Mouse (Mus musculus) hindbrain, embryonic 13.5 days (tissue): ENCODE measurements around the gene 4930402F06Rik. TPM values are rescaled to one million over a fixed set of nuclear protein-coding genes. Genes with fewer than 3 reads are reported as not detected.
A peak's percentile ranks its signal among the peaks of the same experiment; 100 is the strongest.

ENCODE experiments used
- ATAC-seq: fragments of 200-750 bp; cut with Nextera tagmentation; 2 replicates; pipeline ENCODE4 v1.8.0; 2017; ENCODE audit warnings: moderate TSS enrichment; ENCODE audit not compliant: low FRiP score
- H3K27ac ChIP-seq: fragments of 300-500 bp; sonication (generic); 2 replicates; pipeline ENCODE4 v1.5.1; 2015; ENCODE audit warnings: inconsistent platforms, mild to moderate bottlenecking, moderate library complexity
- H3K27me3 ChIP-seq: fragments of 300-500 bp; sonication (generic); 2 replicates; pipeline ENCODE4 v1.6.1; 2015; ENCODE audit warnings: mild to moderate bottlenecking, inconsistent platforms
- H3K36me3 ChIP-seq: fragments of 300-500 bp; sonication (generic); 2 replicates; pipeline ENCODE4 v1.6.1; 2015; ENCODE audit warnings: mild to moderate bottlenecking, inconsistent platforms
- H3K4me1 ChIP-seq: fragments of 300-500 bp; sonication (generic); replicated peaks from 2 replicates; pipeline ENCODE4 v1.6.1; 2015; ENCODE audit warnings: inconsistent platforms
- H3K4me2 ChIP-seq: fragments of 300-500 bp; sonication (generic); 2 replicates; pipeline ENCODE4 v1.6.1; 2015; ENCODE audit warnings: inconsistent platforms, mild to moderate bottlenecking, moderate library complexity
- H3K4me3 ChIP-seq: fragments of 300-500 bp; sonication (generic); 2 replicates; pipeline ENCODE4 v1.5.1; 2015; ENCODE audit warnings: mild to moderate bottlenecking, inconsistent platforms
- H3K9ac ChIP-seq: fragments of 300-500 bp; sonication (generic); 2 replicates; pipeline ENCODE4 v1.6.1; 2015; ENCODE audit warnings: mild to moderate bottlenecking, inconsistent platforms
- H3K9me3 ChIP-seq: fragments of 300-500 bp; sonication (generic); 2 replicates; pipeline ENCODE4 v1.6.1; 2016; ENCODE audit warnings: inconsistent platforms
- WGBS: fragments of 180-500 bp; shearing (Covaris S2); methylation state at CpG from one replicate; pipeline ENCODE4 v1.1.7; 2015; 5-methylcytosine and 5-hydroxymethylcytosine counted together
- polyA plus RNA-seq: library from polyadenylated mRNA; unstranded; fragments of >200 nt; fragmentation: Nextera tagmentation; extraction: Ambion mirVana; gene quantifications from 2 replicates; pipeline ENCODE4 v1.2.1, GENCODE M21; 2015

Gene 4930402F06Rik
- polyA plus RNA-seq: not detected in 2 replicates

- Histone ChIP-seq H3K27me3 (no peaks in the 10 kb centered on the region), H3K4me3 (no peak within 1 kb of the TSS), H3K9ac (no peak within 1 kb of the TSS), H3K4me2 (no peak within 1 kb of the TSS), H3K9me3 (no peaks in the 10 kb centered on the region), H3K4me1 (peaks cover 4% of the 10 kb centered on the region; the same call in 1 of the 2 replicates), H3K36me3 (no peaks in the 10 kb centered on the region), H3K27ac (no peak within 1 kb of the TSS)
- WGBS: 59% methylated on average over 5 of the region's 5 CpGs
- no peak for ATAC-seq
These were observed at the start of gene 4930402F06Rik for GRCm38 (mm10) chr2:35397096-35397495. TSS of gene 4930402F06Rik (minus strand) at chr2:35397175.

GRCm38 (mm10) chr2:35446300-35446699, 49.3 kb upstream of the 4930402F06Rik start:
- no peak overlapping the region for H3K4me3 ChIP-seq
- 82% methylated on average over 5 of the region's 5 CpGs for WGBS
- H3K9ac ChIP-seq: no peak overlapping the region
- no peaks in the 10 kb centered on the region for H3K9me3 ChIP-seq
- ATAC-seq: no peak
- no peaks in the 10 kb centered on the region for H3K27me3 ChIP-seq
- H3K4me2 ChIP-seq: no peak overlapping the region
- H3K4me1 ChIP-seq: peaks cover 14% of the 10 kb centered on the region
- H3K27ac ChIP-seq: no peak overlapping the region
- H3K36me3 ChIP-seq: no peaks in the 10 kb centered on the region

GRCm38 (mm10) chr2:35445610-35446009, 48.6 kb upstream of the 4930402F06Rik start:
- WGBS: 84% methylated on average over 7 of the region's 7 CpGs
- Histone ChIP-seq H3K27me3 (no peaks in the 10 kb centered on the region), H3K9me3 (no peaks in the 10 kb centered on the region), H3K4me3 (no peak overlapping the region), H3K4me2 (no peak overlapping the region), H3K27ac (no peak overlapping the region), H3K36me3 (no peaks in the 10 kb centered on the region), H3K4me1 (peaks cover 14% of the 10 kb centered on the region), H3K9ac (no peak overlapping the region)
- no peak for ATAC-seq

- ATAC-seq: no peak
- Histone ChIP-seq H3K4me1 (peaks cover 14% of the 10 kb centered on the region), H3K27ac (peak overlapping the region; percentile 23; the same call in 1 of the 2 replicates), H3K4me3 (no peak overlapping the region), H3K4me2 (no peak overlapping the region), H3K9me3 (no peaks in the 10 kb centered on the region), H3K27me3 (no peaks in the 10 kb centered on the region), H3K9ac (no peak overlapping the region), H3K36me3 (no peaks in the 10 kb centered on the region)
- WGBS: 79% methylated on average over 6 of the region's 6 CpGs
These were observed 47.8 kb upstream of the 4930402F06Rik start for GRCm38 (mm10) chr2:35444764-35445262.

GRCm38 (mm10) chr2:35443981-35444763, 47.2 kb upstream of the 4930402F06Rik start:
- Histone ChIP-seq H3K4me3 (no peak overlapping the region), H3K27me3 (no peaks in the 10 kb centered on the region), H3K4me1 (peaks cover 14% of the 10 kb centered on the region), H3K4me2 (no peak overlapping the region), H3K9ac (no peak overlapping the region), H3K36me3 (no peaks in the 10 kb centered on the region), H3K9me3 (no peaks in the 10 kb centered on the region), H3K27ac (peak overlapping the region; percentile 23; the same call in 1 of the 2 replicates)
- WGBS: 71% methylated on average over 16 of the region's 16 CpGs
- no peak for ATAC-seq

DNA sequence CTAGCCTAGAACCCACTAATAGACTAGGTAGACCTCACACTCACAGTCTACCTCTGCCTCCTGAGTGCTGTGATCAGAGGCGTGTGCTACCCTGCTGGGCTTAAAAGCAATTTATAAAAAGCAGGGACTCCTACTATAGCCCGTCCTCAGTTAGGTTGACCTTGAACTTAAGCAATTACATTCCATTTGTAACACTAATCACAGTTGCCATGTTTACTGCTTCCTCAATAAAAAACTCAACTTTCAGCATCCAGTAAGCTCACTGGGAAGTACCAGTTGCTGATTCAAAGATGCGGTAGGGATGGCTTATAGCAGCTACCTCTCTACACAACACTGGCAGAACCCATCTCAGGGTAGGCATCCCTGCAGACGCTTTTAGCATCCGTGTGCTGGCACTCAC, 46.4 kb upstream of the 4930402F06Rik start:
- H3K27ac ChIP-seq: no peak overlapping the region
- H3K9ac ChIP-seq: no peak overlapping the region
- H3K4me1 ChIP-seq: peaks cover 11% of the 10 kb centered on the region
- no peaks in the 10 kb centered on the region for H3K27me3 ChIP-seq
- WGBS: 80% methylated on average over 5 of the region's 5 CpGs
- no peak overlapping the region for H3K4me2 ChIP-seq
- H3K36me3 ChIP-seq: no peaks in the 10 kb centered on the region
- H3K4me3 ChIP-seq: no peak overlapping the region
- ATAC-seq: no peak
- H3K9me3 ChIP-seq: no peaks in the 10 kb centered on the region

- H3K4me1 ChIP-seq: peaks cover 11% of the 10 kb centered on the region
- H3K36me3 ChIP-seq: no peaks in the 10 kb centered on the region
- no peak overlapping the region for H3K27ac ChIP-seq
- no peaks in the 10 kb centered on the region for H3K27me3 ChIP-seq
- no peaks in the 10 kb centered on the region for H3K9me3 ChIP-seq
- no peak for ATAC-seq
- 86% methylated on average over 6 of the region's 6 CpGs for WGBS
- H3K9ac ChIP-seq: no peak overlapping the region
- H3K4me3 ChIP-seq: no peak overlapping the region
- no peak overlapping the region for H3K4me2 ChIP-seq
These were observed 45.1 kb upstream of the 4930402F06Rik start for GRCm38 (mm10) chr2:35442079-35442478.

- Histone ChIP-seq H3K9ac (no peak overlapping the region), H3K4me3 (no peak overlapping the region), H3K4me1 (peaks cover 11% of the 10 kb centered on the region), H3K27me3 (no peaks in the 10 kb centered on the region), H3K36me3 (no peaks in the 10 kb centered on the region), H3K27ac (no peak overlapping the region), H3K4me2 (no peak overlapping the region), H3K9me3 (no peaks in the 10 kb centered on the region)
- WGBS: 81% methylated on average over 6 of the region's 6 CpGs
- no peak for ATAC-seq
These were observed 44.4 kb upstream of the 4930402F06Rik start for GRCm38 (mm10) chr2:35441419-35441818.

DNA sequence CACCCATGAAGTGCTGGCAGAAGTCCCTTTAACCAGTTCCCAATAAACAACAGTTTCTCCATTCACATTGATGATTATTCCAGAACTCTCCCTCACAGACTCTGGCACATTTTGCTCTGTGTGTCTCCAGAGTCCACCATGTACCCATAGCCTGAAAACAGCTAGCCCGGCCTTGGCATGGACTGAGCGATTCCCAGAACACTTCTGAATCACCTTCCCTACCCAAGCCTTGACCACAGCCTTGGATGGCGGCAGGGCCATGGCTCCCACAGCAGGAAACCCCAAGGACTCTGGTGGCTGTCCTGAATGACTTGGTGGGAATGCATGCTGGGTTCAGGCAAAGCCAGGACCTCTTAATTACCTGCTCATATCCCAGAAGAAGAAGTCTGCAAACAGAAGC, 43.5 kb upstream of the 4930402F06Rik start:
- Histone ChIP-seq H3K9ac (no peak overlapping the region), H3K27ac (no peak overlapping the region), H3K9me3 (no peaks in the 10 kb centered on the region), H3K4me1 (peaks cover 11% of the 10 kb centered on the region), H3K4me2 (no peak overlapping the region), H3K4me3 (no peak overlapping the region), H3K36me3 (no peaks in the 10 kb centered on the region), H3K27me3 (no peaks in the 10 kb centered on the region)
- WGBS: 92% methylated on average over 3 of the region's 3 CpGs
- no peak for ATAC-seq

- peaks cover 4% of the 10 kb centered on the region; the same call in 1 of the 2 replicates for H3K4me1 ChIP-seq
- H3K27ac ChIP-seq: no peak overlapping the region
- WGBS: 97% methylated on average over 2 of the region's 2 CpGs
- H3K36me3 ChIP-seq: no peaks in the 10 kb centered on the region
- ATAC-seq: no peak
- no peaks in the 10 kb centered on the region for H3K9me3 ChIP-seq
- no peak overlapping the region for H3K9ac ChIP-seq
- H3K27me3 ChIP-seq: no peaks in the 10 kb centered on the region
- no peak overlapping the region for H3K4me2 ChIP-seq
- no peak overlapping the region for H3K4me3 ChIP-seq
These were observed 40.8 kb upstream of the 4930402F06Rik start for GRCm38 (mm10) chr2:35437796-35438195.

GRCm38 (mm10) chr2:35434576-35435123, 37.7 kb upstream of the 4930402F06Rik start:
- 83% methylated on average over 6 of the region's 6 CpGs for WGBS
- Histone ChIP-seq H3K9ac (no peak overlapping the region), H3K4me1 (peaks cover 11% of the 10 kb centered on the region), H3K27me3 (no peaks in the 10 kb centered on the region), H3K27ac (no peak overlapping the region), H3K36me3 (no peaks in the 10 kb centered on the region), H3K4me2 (no peak overlapping the region), H3K9me3 (no peaks in the 10 kb centered on the region), H3K4me3 (no peak overlapping the region)
- no peak for ATAC-seq

GRCm38 (mm10) chr2:35433428-35433827, 36.5 kb upstream of the 4930402F06Rik start:
- Histone ChIP-seq H3K4me3 (no peak overlapping the region), H3K27ac (no peak overlapping the region), H3K9me3 (no peaks in the 10 kb centered on the region), H3K36me3 (no peaks in the 10 kb centered on the region), H3K9ac (no peak overlapping the region), H3K4me2 (no peak overlapping the region), H3K27me3 (no peaks in the 10 kb centered on the region), H3K4me1 (peaks cover 11% of the 10 kb centered on the region)
- 74% methylated on average over 4 of the region's 4 CpGs for WGBS
- ATAC-seq: no peak
